Mouse (Mus musculus) adrenal gland, adult (tissue): ENCODE measurements around the gene Dnajc9.
A peak's percentile ranks its signal among the peaks of the same experiment; 100 is the strongest.

ENCODE experiments used
- DNase-seq, 2 experiments: peaks; one replicate each; pipeline ENCODE4 v3.0.0; 2022 to 2023; ENCODE audit warnings: low spot score in 1 of 2; ENCODE audit not compliant: inconsistent age in 2 of 2

Dnajc9 gene

DNA sequence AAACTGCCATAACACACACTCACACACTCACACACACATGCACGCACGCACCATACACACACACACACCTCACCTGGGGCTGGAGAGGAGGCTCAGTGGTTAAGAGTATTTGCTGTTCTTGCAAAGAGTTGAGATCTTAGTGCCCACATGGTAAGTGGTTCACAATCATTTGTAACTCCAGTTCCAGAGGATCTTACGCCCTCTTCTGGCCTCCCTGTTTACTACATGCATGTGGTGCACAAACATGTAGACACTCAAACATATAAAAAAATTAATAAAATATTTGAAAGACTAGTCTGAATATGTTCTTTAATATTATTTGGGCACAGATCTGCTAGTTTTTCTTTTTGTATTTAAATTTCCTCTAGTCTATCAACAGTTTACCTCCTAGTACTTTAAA, 20.4 kb downstream of the Dnajc9 start:
- no peak for DNase-seq

- DNase-seq = no peak
Observed at GRCm38 (mm10) chr14:20363230-20363629, 25.5 kb downstream of the Dnajc9 start.

- peak; percentile 94 to 99 for DNase-seq
Observed at GRCm38 (mm10) chr14:20347991-20348541, 40.6 kb downstream of the Dnajc9 start, which contains the start of the genes Ecd and Fam149b. Gene Ecd (minus strand): TSS chr14:20348121. Gene Fam149b (plus strand): TSS chr14:20348162.

- DNase-seq = no peak
Observed at GRCm38 (mm10) chr14:20347441-20347990, 41.2 kb downstream of the Dnajc9 start.

GRCm38 (mm10) chr14:20345885-20346284, 42.8 kb downstream of the Dnajc9 start:
- peak in 1 of 2 experiments; percentile 41 for DNase-seq

GRCm38 (mm10) chr14:20340866-20341265, 47.8 kb downstream of the Dnajc9 start:
- DNase-seq = no peak

- peak; percentile 29 to 65 for DNase-seq
Observed at GRCm38 (mm10) chr14:20340149-20340548, 48.6 kb downstream of the Dnajc9 start.

DNA sequence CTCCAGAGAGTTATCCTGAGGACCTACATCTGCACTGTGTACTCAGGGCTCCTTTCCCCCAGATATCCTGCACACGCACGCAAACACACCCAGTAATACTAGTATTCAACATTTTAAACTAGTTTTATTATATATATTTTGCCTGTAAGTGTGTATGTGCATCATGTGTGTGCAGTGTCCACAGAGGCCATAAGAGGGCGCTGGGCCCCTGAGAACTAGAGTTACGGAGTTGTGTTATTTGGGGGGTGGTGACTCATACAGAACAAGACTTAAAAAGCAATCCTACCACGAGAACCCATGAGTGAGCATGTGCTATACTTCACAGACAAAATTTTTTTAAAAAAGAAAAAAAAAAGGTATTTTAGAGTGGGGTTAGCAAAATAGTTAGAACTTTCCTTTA, 49.3 kb downstream of the Dnajc9 start:
- no peak for DNase-seq
